Mouse (Mus musculus) effector memory CD4-positive, alpha-beta T cell, adult 7 months (primary cell): ENCODE measurements around the gene Pop7. TPM values are rescaled to one million over a fixed set of nuclear protein-coding genes. Genes with fewer than 3 reads are reported as not detected.

Source experiments
- polyA plus RNA-seq: library from polyadenylated mRNA; unstranded; fragments of 100-300 nt; shearing (Covaris generic); gene quantifications from one replicate; pipeline ENCODE4 v1.2.1, GENCODE M21; 2017

Pop7 gene
- polyA plus RNA-seq, result 24.9 TPM

GRCm38 (mm10) chr5:137501709-137502666, at the start of gene Pop7:
TSS of gene Pop7 (minus strand) at chr5:137502518.

GRCm38 (mm10) chr5:137533117-137533827, 31.0 kb upstream of the Pop7 start, which contains the start of the genes Epo and Gnb2:
TSS of gene Epo (minus strand) at chr5:137533242.
TSS of gene Gnb2 (minus strand) at chr5:137533510.

GRCm38 (mm10) chr5:137518436-137518835, 16.1 kb upstream of the Pop7 start, which contains the start of gene Gigyf1:
TSS of gene Gigyf1 (plus strand) at chr5:137518548.

GRCm38 (mm10) chr5:137476964-137477363, 25.4 kb downstream of the Pop7 start, which contains the start of gene Zan:
TSS of gene Zan (minus strand) at chr5:137477064.

Other genes with a start within 250 kb of the Pop7 start
- not detected for gene Ache, start 215.0 kb downstream of the Pop7 start, polyA plus RNA-seq
- gene Ufsp1, start 207.9 kb downstream of the Pop7 start, polyA plus RNA-seq, result not detected
- 81.7 TPM for gene Srrt, start 194.8 kb downstream of the Pop7 start, polyA plus RNA-seq
- 2.7 TPM for gene Trip6, start 188.1 kb downstream of the Pop7 start, polyA plus RNA-seq
- gene Slc12a9, start 168.9 kb downstream of the Pop7 start, polyA plus RNA-seq, result 9.4 TPM
- not detected for gene Ephb4, start 152.4 kb downstream of the Pop7 start, polyA plus RNA-seq
- gene Zan, start 25.5 kb downstream of the Pop7 start, polyA plus RNA-seq, result 0.51 TPM
- gene Gigyf1, start 16.0 kb upstream of the Pop7 start, polyA plus RNA-seq, result 7.8 TPM
- not detected for gene Epo, start 30.7 kb upstream of the Pop7 start, polyA plus RNA-seq
- 244 TPM for gene Gnb2, start 31.0 kb upstream of the Pop7 start, polyA plus RNA-seq
- gene Actl6b, start 51.0 kb upstream of the Pop7 start, polyA plus RNA-seq, result not detected
- not detected for gene Tfr2, start 67.3 kb upstream of the Pop7 start, polyA plus RNA-seq
- gene Mospd3, start 98.5 kb upstream of the Pop7 start, polyA plus RNA-seq, result 45.0 TPM
- gene Pcolce, start 111.3 kb upstream of the Pop7 start, polyA plus RNA-seq, result 2.4 TPM
- gene Fbxo24, start 126.5 kb upstream of the Pop7 start, polyA plus RNA-seq, result 0.89 TPM
- gene Lrch4, start 126.6 kb upstream of the Pop7 start, polyA plus RNA-seq, result 233 TPM
- 36.4 TPM for gene Gm20605, start 126.7 kb upstream of the Pop7 start, polyA plus RNA-seq
- gene Sap25, start 138.8 kb upstream of the Pop7 start, polyA plus RNA-seq, result 58.0 TPM
- gene Irs3, start 143.2 kb upstream of the Pop7 start, polyA plus RNA-seq, result not detected
- 15.5 TPM for gene Agfg2, start 182.2 kb upstream of the Pop7 start, polyA plus RNA-seq
- gene Nyap1, start 239.1 kb upstream of the Pop7 start, polyA plus RNA-seq, result 0.30 TPM
- 134 TPM for gene Tsc22d4, start 243.2 kb upstream of the Pop7 start, polyA plus RNA-seq